Mouse (Mus musculus) bone marrow, adult 2 months (tissue): Measurements from ENCODE around the gene Itpripl2. TPM values are rescaled to one million over a fixed set of nuclear protein-coding genes. Genes with fewer than 3 reads are reported as not detected.

Experiments
- H3K27ac ChIP-seq: fragments of 200-500 bp; 2 replicates; pipeline ENCODE4 v1.5.1; 2012; ENCODE audit warnings: low read depth, mild to moderate bottlenecking, control low read depth, inconsistent platforms, low read length; ENCODE audit not compliant: control insufficient read depth, poor library complexity, insufficient read depth
- H3K4me1 ChIP-seq: fragments of 200-500 bp; 2 replicates; pipeline ENCODE4 v1.6.1; 2011; ENCODE audit warnings: low read length; ENCODE audit not compliant: control insufficient read depth, insufficient read depth
- H3K4me3 ChIP-seq: fragments of 200-500 bp; replicated peaks from 2 replicates; pipeline ENCODE3; 2011; ENCODE audit warnings: mild to moderate bottlenecking, low read depth, low read length, control low read depth; ENCODE audit not compliant: control insufficient read depth
- CTCF ChIP-seq: fragments of 200-500 bp; IDR thresholded peaks from 2 replicates; pipeline ENCODE4 v1.5.1; 2011; ENCODE audit warnings: low read length, control low read depth; ENCODE audit not compliant: control insufficient read depth, insufficient read depth
- POLR2A ChIP-seq: fragments of 200-500 bp; IDR thresholded peaks from 2 replicates; pipeline ENCODE4 v1.6.1; 2011; ENCODE audit warnings: low read depth, mild to moderate bottlenecking, control low read depth, low read length, borderline replicate concordance; ENCODE audit not compliant: control insufficient read depth
- WGBS: fragments of 180-500 bp; shearing (Covaris S2); methylation state at CpG from one replicate; pipeline ENCODE4 v1.1.7; 2018; 5-methylcytosine and 5-hydroxymethylcytosine counted together
- polyA plus RNA-seq: library from polyadenylated mRNA; stranded (reverse); fragments of >200 nt; gene quantifications from 2 replicates; pipeline ENCODE4 v1.2.4, GENCODE M21; 2011; ENCODE audit warnings: low replicate concordance; ENCODE audit not compliant: missing spikeins, insufficient read depth, insufficient read length

Itpripl2 gene
- polyA plus RNA-seq, 1 experiment, result 13.8 TPM

DNA sequence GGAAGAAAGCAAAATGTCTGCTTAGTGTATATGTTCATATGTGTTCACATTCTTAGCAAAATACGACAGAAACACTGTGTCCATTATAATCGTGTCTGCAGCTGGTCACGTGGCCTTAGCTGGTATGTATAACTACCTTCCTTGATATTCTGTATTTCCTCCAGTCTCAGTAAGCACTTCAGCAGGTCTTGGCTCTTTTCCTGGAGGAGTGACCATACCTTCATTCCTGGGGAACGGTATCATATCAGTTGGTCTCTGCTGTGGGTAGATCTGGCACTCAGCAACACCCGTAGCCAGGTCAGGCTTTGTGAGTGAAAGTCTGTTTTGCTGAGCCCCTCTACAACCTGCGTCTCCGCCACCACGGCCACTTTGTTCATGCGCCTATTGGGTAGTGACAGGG lies 2.1 kb upstream of the Itpripl2 start:
- Histone ChIP-seq H3K4me1 (peaks cover 7% of the 10 kb centered on the region), H3K4me3 (no peak overlapping the region), H3K27ac (no peak overlapping the region)
- 85% methylated on average over 9 of the region's 9 CpGs for WGBS
- TF ChIP-seq POLR2A (no peak), CTCF (no peak)

DNA sequence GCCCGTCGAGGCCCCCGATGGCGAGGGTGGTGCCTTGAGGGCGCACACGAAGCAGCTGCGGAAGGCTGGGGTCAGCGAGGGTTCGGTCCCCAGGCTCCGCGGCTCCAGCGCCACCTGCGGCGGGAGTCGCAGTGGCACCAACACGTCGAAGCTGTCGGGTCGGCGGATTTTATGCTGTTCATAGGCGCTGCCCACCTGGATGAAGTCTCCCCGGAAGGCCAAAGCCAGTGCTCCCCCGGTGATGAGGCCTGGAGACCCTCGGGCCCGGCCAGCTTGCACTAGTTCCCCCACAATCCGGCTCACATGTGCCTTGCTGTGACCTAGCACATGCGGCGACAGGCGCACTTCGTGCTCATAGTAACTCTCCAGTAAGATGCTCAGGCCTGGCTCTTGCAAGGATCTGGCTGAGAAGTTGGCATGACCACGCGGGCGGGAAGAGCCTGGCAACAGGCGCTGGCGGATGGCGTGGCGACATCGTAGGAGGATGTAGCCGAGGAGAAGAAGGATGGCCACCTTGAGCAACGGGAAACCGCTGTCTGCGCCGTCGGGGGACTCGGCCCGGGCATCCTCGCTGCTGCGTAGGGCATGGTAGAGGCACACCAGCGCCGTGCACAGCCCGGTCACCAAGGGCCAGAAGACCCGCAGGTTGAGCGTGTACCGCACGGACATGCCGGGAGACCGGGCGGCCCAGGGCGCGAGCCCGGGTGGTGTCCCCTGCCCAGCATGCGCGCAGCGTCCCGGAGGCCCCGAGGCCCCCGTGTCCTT lies 927 bp downstream of the Itpripl2 start:
- peak overlapping the region; percentile 76 for H3K4me3 ChIP-seq
- TF ChIP-seq POLR2A (no peak; the same call in 1 of the 2 replicates), CTCF (no peak)
- peaks cover 8% of the 10 kb centered on the region for H3K4me1 ChIP-seq
- WGBS, result 34% methylated on average over 67 of the region's 67 CpGs
- H3K27ac ChIP-seq, result peak overlapping the region; percentile 94

DNA sequence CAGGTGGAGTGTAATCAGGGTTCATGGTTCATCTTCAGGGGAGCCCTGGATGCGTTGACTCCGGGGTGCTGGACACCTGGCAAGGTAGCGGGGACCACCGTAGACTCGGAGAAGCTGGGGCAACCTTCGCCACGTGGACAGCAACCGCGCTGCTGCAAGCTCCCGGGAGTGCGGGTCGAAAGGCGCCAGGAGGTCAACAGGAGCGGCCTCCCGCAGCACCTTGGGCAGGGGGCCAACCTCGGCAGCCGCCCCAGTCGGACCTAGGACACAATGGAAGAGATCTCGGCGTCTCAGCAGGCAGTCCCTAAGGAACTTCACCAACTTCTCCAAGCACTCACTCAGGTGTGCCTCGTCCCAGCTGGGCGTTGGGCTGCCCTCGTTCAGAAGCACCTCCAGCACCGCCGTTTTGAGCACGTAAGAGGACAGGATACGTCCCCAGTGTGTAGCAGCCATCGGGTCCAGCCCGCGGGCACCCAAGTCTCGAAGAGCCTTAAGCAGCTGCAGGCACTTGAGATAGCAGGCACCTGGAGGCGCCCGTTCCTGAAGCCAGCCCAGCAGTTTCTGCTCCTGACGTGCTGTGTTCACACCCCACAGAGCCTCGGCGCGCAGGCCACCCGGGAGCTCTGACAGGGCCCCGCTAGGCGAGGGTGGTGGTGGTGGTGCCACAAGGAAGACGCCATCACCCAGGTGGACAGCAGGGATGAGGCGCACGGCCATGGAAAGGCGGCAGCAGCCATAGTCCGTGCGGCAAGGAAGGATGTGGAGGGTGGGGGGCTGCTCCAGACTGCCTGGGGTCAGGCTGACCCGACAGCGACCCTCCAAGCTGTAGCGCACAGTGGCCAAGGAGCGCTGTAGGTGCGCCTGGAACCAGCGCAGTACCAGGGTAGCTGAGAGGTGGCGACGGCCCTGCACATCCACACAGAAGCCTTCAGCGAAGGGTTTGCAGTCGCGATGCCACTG lies 1.8 kb downstream of the Itpripl2 start:
- Histone ChIP-seq H3K4me1 (peaks cover 8% of the 10 kb centered on the region), H3K4me3 (no peak overlapping the region), H3K27ac (no peak overlapping the region)
- TF ChIP-seq CTCF (no peak), POLR2A (no peak; the same call in 1 of the 2 replicates)
- 91% methylated on average over 57 of the region's 57 CpGs for WGBS

DNA sequence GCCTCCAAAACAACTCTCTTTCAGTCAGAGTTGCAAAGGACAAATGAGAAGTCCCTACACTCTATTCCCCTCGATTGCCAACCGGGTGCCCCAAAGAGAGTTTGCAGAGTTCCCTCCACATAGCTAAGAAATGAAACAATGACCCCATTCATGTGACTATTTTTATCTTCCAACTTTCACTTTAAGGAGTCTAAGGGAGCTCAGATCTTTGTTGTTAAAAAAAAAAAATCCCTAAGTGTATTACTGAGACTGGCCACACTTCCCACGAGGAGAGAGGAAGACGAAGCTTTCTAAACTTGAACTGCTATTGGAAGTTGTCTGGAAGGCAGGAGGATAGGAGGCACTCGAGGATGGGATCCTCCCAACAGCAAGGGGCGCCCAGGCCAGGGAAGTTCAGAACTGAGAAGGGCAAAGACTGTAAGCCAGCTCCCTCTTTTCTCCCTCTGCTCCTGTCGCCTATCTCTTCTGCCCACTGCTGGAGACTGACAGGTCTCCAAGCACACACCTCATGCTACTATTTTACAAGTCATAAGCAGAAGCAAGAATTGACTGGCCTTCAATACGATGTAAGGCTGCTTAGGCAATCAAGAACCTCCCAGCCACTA lies 3.6 kb downstream of the Itpripl2 start:
- H3K27ac ChIP-seq, result no peak overlapping the region
- 39% methylated on average over 8 of the region's 8 CpGs for WGBS
- no peak overlapping the region for H3K4me3 ChIP-seq
- H3K4me1 ChIP-seq, result peaks cover 8% of the 10 kb centered on the region
- TF ChIP-seq POLR2A (no peak), CTCF (no peak)

DNA sequence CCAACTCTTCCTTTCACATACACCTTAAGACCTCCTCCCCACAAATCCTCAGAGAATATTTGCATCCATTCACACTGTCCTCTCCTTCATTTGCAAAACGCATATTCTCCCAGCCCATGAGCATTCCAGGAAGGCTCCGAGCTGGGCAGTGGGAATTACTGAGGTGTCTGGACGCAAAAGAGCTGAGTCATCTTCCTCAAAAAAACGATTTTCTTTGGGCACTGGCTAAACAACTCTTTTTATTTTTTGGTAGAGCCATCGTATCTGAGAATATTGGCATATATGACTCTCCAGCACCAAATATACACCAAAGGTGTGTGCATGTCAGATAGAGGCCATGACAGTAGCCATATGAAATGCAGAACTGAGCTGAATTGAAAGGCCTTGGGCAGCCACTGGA lies 4.9 kb downstream of the Itpripl2 start:
- H3K4me1 ChIP-seq, result peaks cover 6% of the 10 kb centered on the region
- no peak for TF ChIP-seq POLR2A
- TF ChIP-seq CTCF, result no peak
- H3K4me3 ChIP-seq, result no peak overlapping the region
- WGBS, result 50% methylated on average over 5 of the region's 5 CpGs
- no peak overlapping the region for H3K27ac ChIP-seq

DNA sequence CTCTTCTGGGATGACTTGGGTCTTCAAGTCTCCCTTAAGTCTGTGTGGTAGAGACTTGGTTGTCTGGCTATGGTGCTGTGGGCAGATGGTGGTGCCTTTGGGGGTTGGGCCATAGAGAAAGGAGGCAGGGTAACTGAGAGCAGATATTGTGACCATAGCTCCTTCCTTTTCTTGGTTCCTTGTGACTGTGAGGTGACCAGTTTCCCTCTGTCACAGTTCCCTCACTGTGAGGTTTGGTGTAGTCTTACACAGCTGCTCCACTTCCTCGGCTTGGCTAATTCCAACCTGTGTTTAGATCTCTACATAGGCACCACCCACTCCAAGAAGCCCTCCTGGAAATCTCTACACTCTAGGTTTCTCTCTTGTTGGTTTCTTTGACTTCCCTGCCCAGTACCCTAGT lies 7.8 kb downstream of the Itpripl2 start:
- no peak overlapping the region for H3K4me3 ChIP-seq
- 23% methylated on average over 1 of the region's 1 CpGs for WGBS
- H3K4me1 ChIP-seq, result peaks cover 2% of the 10 kb centered on the region
- H3K27ac ChIP-seq, result no peak overlapping the region
- TF ChIP-seq CTCF (no peak), POLR2A (no peak)

DNA sequence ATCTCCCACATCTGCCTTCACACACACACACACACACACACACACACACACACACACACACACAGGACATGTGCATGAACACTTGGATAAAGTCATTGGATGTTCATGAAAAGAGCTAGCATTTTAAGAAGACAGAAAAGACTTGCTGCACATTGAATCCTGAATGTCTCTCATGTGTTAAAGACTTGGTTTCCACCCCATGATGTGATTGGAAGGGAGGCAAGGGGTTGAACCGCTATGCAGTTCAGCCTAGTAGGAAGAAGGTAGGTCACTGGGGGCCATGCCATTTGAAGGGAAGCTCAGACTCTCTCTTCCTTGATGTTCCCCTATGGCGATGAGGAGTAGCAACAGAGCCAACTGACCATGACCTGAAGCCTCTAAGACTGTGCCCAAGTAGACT lies 9.8 kb downstream of the Itpripl2 start:
- no peak overlapping the region for H3K27ac ChIP-seq
- H3K4me1 ChIP-seq, result no peaks in the 10 kb centered on the region; the same call in 1 of the 2 replicates
- TF ChIP-seq CTCF (no peak), POLR2A (no peak)
- no peak overlapping the region for H3K4me3 ChIP-seq
- 72% methylated on average over 2 of the region's 2 CpGs for WGBS
